Mouse (Mus musculus) urinary bladder, postnatal 4 days (tissue): Measurements from ENCODE around the gene Scgb2b18.
"Not testable (repeated sequence)": the region's sequence is repeated elsewhere in the genome, so short reads cannot be mapped to it uniquely, and the experiment has no call there.

Experiments
- DNase-seq, 2 experiments: peaks; one replicate each; pipeline ENCODE4 v3.0.0; 2021 to 2022; ENCODE audit warnings: low spot score in 2 of 2

Scgb2b18 gene

DNA sequence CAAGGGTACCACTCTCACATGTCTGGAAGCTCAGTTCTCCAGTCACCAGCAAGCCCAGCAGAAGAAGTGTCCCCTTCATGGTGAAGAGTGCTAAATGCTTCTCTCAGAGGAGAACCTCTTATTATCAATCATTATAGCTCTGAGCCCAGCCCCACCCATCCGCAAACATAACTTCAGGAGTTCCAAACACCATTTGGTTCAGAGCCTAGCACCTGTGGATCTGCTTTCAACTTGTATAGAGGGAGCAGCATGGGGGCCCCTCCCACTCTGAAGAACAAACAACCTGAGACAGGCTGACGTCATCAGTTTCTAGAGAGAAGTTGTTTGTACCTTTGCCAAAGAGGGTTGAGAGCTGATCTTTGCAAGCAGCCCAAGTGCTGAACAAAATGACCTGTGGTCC, at the start of gene Scgb2b18:
TSS of gene Scgb2b18 (minus strand) at position 101 of the 400 bp plus-strand sequence.
- not testable (repeated sequence) for DNase-seq

DNA sequence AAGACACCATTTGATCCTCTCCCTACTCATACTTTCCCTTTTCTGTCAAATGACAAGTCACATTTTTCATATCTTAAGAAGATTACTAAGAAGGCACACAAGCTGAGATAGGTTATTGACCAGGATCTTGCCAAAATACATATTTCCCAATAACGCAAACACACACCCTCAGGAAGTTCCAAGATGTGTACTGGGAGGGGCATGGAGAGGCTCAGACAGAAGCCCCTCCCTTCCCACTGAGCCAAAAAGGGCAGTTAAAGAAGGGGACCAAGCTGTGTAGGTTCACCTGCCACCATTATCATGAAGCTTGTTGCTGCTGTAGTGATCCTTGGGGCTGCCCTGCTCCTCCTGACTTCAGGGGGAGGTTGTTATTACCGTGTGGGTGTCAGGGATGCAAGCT, 11.6 kb upstream of the Scgb2b18 start, which contains the start of gene Scgb1b18:
TSS of gene Scgb1b18 (plus strand) at position 301 of the 400 bp plus-strand sequence.
- DNase-seq, result not testable (repeated sequence)
